Mouse (Mus musculus) c-Kit-positive CD71-negative TER-119-negative erythroid progenitor cells, embryonic 14.5 days (primary cell): ENCODE data around the gene Abcc5.
A peak's percentile ranks its signal among the peaks of the same experiment; 100 is the strongest.

ENCODE experiments used
- DNase-seq: peaks from one replicate; pipeline ENCODE4 v3.0.0-alpha.2; 2013; ENCODE audit warnings: low read depth

Abcc5 gene

GRCm38 (mm10) chr16:20359643-20360295, 66.4 kb downstream of the Abcc5 start:
- no peak for DNase-seq

GRCm38 (mm10) chr16:20357837-20358236, 68.4 kb downstream of the Abcc5 start:
- peak; percentile 13 for DNase-seq

GRCm38 (mm10) chr16:20354762-20355161, 71.4 kb downstream of the Abcc5 start:
- no peak for DNase-seq

GRCm38 (mm10) chr16:20354011-20354410, 72.2 kb downstream of the Abcc5 start:
- no peak for DNase-seq

GRCm38 (mm10) chr16:20345464-20345863, 80.7 kb downstream of the Abcc5 start:
- no peak for DNase-seq

- DNase-seq: no peak
These were observed 87.6 kb downstream of the Abcc5 start for GRCm38 (mm10) chr16:20338616-20339015.

- no peak for DNase-seq
These were observed 91.3 kb downstream of the Abcc5 start for GRCm38 (mm10) chr16:20334918-20335317.

- DNase-seq: no peak
These were observed 97.9 kb downstream of the Abcc5 start for GRCm38 (mm10) chr16:20328306-20328705.

GRCm38 (mm10) chr16:20325286-20325685, 100.9 kb downstream of the Abcc5 start, which contains the start of gene Cyp2ab1:
TSS of gene Cyp2ab1 (minus strand) at chr16:20325404.
- DNase-seq: no peak

GRCm38 (mm10) chr16:20323907-20324306, 102.3 kb downstream of the Abcc5 start:
- DNase-seq: no peak

GRCm38 (mm10) chr16:20322274-20322673, 103.9 kb downstream of the Abcc5 start:
- no peak for DNase-seq

GRCm38 (mm10) chr16:20316770-20317169, 109.4 kb downstream of the Abcc5 start:
- DNase-seq: no peak

- no peak for DNase-seq
These were observed 110.9 kb downstream of the Abcc5 start for GRCm38 (mm10) chr16:20315266-20315665.

- DNase-seq: no peak
These were observed 113.9 kb downstream of the Abcc5 start for GRCm38 (mm10) chr16:20312272-20312671.

GRCm38 (mm10) chr16:20301770-20302649, 124.2 kb downstream of the Abcc5 start, which contains the start of gene Parl:
TSS of gene Parl (minus strand) at chr16:20302387.
- peak; percentile 95 for DNase-seq

- DNase-seq: no peak
These were observed 126.1 kb downstream of the Abcc5 start for GRCm38 (mm10) chr16:20300076-20300475.
